Mouse (Mus musculus) cerebellum, adult 2 months (tissue): ENCODE data around the gene Olfr521.

Experiments
- CTCF ChIP-seq: fragments of 200-500 bp; IDR thresholded peaks from 2 replicates; pipeline ENCODE4 v1.5.1; 2011; ENCODE audit warnings: low read depth, mild to moderate bottlenecking, control low read depth, low read length, moderate library complexity, borderline replicate concordance; ENCODE audit not compliant: insufficient read depth
- POLR2A ChIP-seq: fragments of 200-500 bp; IDR thresholded peaks from 2 replicates; pipeline ENCODE4 v1.6.1; 2011; ENCODE audit warnings: low read length, control low read depth, borderline replicate concordance; ENCODE audit not compliant: insufficient read depth

DNA sequence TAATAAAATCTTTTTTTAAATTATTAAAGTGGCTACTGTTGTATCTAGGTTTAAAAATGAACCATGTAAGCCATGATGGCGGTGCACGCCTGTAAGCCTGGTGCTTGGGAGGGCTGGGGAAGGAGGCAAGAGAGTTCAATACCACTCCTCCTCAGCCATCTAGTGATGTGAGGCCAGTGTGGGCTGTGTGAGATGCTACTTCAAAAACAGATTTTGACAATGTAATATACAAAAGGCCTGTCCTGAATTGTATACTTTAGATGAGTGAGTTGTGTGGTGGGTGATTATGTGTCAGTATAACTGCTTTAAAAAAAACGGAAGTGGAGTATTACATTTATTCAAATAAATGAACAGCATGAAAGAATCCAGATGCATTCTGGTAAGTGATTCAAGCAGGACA is 23.5 kb downstream of the Olfr521 start:
- no peak for TF ChIP-seq CTCF
- TF ChIP-seq POLR2A: no peak
